Mouse (Mus musculus): ENCODE results near the gene Gnaz.

- TF ChIP-seq CTCF (IDR thresholded peaks at IDR 0.05; ENCODE audit: extremely low read depth, insufficient read length, insufficient replicate concordance, low read depth, low read length) (no peak), POLR2A (IDR thresholded peaks at IDR 0.05; ENCODE audit: low read depth, low read length) (no peak)
Measured at GRCm38 (mm10) chr10:75055672-75056071, 88.7 kb downstream of the Gnaz start.
